Mouse (Mus musculus) lung, embryonic 14.5 days (tissue): ENCODE measurements at regions not wholly inside any gene's neighbourhood (a gene's known extent, or its start where the extent isn't known, plus 50 kb on each side); places are given as distances from the start of the nearest gene placed in this dataset.
A peak's percentile ranks its signal among the peaks of the same experiment; 100 is the strongest.

Source experiments
- ATAC-seq: fragments of 200-750 bp; cut with Nextera tagmentation; 2 replicates; pipeline ENCODE4 v1.8.0; 2017; ENCODE audit warnings: mild to moderate bottlenecking, moderate TSS enrichment, moderate library complexity; ENCODE audit not compliant: insufficient read depth
- DNase-seq: peaks from one replicate; pipeline ENCODE4 v3.0.0-alpha.2; 2015
- H3K27ac ChIP-seq: fragments of 300-500 bp; sonication (generic); 2 replicates; pipeline ENCODE4 v1.5.1; 2014; ENCODE audit warnings: low read depth, mild to moderate bottlenecking, moderate library complexity
- H3K27me3 ChIP-seq: fragments of 300-500 bp; sonication (generic); 2 replicates; pipeline ENCODE4 v1.6.1; 2014; ENCODE audit warnings: low read length, control low read depth; ENCODE audit not compliant: insufficient read depth
- H3K36me3 ChIP-seq: fragments of 300-500 bp; sonication (generic); 2 replicates; pipeline ENCODE4 v1.6.1; 2014; ENCODE audit warnings: control low read depth; ENCODE audit not compliant: insufficient read depth
- H3K4me1 ChIP-seq: fragments of 300-500 bp; sonication (generic); 2 replicates; pipeline ENCODE4 v1.6.1; 2014; ENCODE audit warnings: antibody characterized with exemption, control low read depth; ENCODE audit not compliant: insufficient read depth
- H3K4me2 ChIP-seq: fragments of 300-500 bp; sonication (generic); 2 replicates; pipeline ENCODE4 v1.6.1; 2014; ENCODE audit warnings: mild to moderate bottlenecking
- H3K4me3 ChIP-seq: fragments of 300-500 bp; sonication (generic); 2 replicates; pipeline ENCODE4 v1.5.1; 2014; ENCODE audit warnings: low read depth, low read length
- H3K9ac ChIP-seq: fragments of 300-500 bp; sonication (generic); 2 replicates; pipeline ENCODE4 v1.6.1; 2014
- H3K9me3 ChIP-seq: fragments of 300-500 bp; sonication (generic); 2 replicates; pipeline ENCODE4 v1.6.1; 2016; ENCODE audit warnings: low read depth, low read length, control low read depth
- CTCF ChIP-seq: IDR thresholded peaks from 2 replicates; pipeline ENCODE4 v1.5.1; 2016; ENCODE audit warnings: antibody characterized with exemption, low read depth
- WGBS: fragments of 180-500 bp; shearing (Covaris S2); extraction: QIAGEN DNeasy Blood & Tissue Kit; methylation state at CpG from one replicate; pipeline ENCODE4 v1.1.7; 2014; 5-methylcytosine and 5-hydroxymethylcytosine counted together

DNA sequence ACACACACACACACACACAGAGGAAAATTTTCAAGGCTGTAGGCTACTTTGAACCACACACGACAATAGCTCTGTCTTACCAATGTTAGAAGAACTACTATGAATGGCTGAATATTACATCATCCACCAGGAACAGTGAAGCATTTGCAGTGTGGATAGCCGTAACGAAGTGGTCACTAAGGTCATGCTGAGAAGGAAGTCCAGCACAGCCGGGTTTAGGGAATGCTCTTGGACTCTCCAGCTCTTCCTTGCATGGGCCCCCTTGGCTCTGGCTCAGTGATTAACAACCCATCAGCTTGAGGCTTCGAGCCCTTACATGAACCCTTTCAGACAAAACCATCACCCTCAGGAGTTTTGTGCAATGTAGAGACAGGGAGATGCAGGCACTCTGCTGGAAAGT, 245.3 kb downstream of the Adamts20 start:
- no peak for ATAC-seq
- Histone ChIP-seq H3K27ac (no peak overlapping the region), H3K4me2 (no peak overlapping the region), H3K4me1 (peaks cover 8% of the 10 kb centered on the region), H3K36me3 (no peaks in the 10 kb centered on the region), H3K9me3 (no peaks in the 10 kb centered on the region), H3K4me3 (no peak overlapping the region), H3K27me3 (no peaks in the 10 kb centered on the region), H3K9ac (no peak overlapping the region)
- no peak for TF ChIP-seq CTCF
- peak; percentile 33 for DNase-seq
- 34% methylated on average over 5 of the region's 5 CpGs for WGBS

GRCm38 (mm10) chr15:94216703-94217102, 248.5 kb downstream of the Adamts20 start:
- 85% methylated on average over 2 of the region's 2 CpGs for WGBS
- Histone ChIP-seq H3K4me3 (no peak overlapping the region), H3K9me3 (no peaks in the 10 kb centered on the region), H3K9ac (no peak overlapping the region), H3K36me3 (no peaks in the 10 kb centered on the region), H3K27me3 (no peaks in the 10 kb centered on the region), H3K4me2 (no peak overlapping the region), H3K4me1 (peaks cover 8% of the 10 kb centered on the region), H3K27ac (no peak overlapping the region)
- DNase-seq, result no peak
- TF ChIP-seq CTCF, result no peak
- ATAC-seq, result no peak

- H3K9ac ChIP-seq, result no peak overlapping the region
- ATAC-seq (peak; percentile 80), DNase-seq (peak; percentile 69)
- TF ChIP-seq CTCF, result no peak
- H3K4me2 ChIP-seq, result no peak overlapping the region
- no peaks in the 10 kb centered on the region for H3K9me3 ChIP-seq
- H3K4me1 ChIP-seq, result peaks cover 3% of the 10 kb centered on the region; the same call in 1 of the 2 replicates
- 15% methylated on average over 9 of the region's 9 CpGs for whole genome bisulfite sequencing
- no peak overlapping the region for H3K27ac ChIP-seq
- H3K36me3 ChIP-seq, result no peaks in the 10 kb centered on the region
- no peak overlapping the region for H3K4me3 ChIP-seq
- no peaks in the 10 kb centered on the region for H3K27me3 ChIP-seq
Measured at GRCm38 (mm10) chr15:94214440-94214839, 250.8 kb downstream of the Adamts20 start.

DNA sequence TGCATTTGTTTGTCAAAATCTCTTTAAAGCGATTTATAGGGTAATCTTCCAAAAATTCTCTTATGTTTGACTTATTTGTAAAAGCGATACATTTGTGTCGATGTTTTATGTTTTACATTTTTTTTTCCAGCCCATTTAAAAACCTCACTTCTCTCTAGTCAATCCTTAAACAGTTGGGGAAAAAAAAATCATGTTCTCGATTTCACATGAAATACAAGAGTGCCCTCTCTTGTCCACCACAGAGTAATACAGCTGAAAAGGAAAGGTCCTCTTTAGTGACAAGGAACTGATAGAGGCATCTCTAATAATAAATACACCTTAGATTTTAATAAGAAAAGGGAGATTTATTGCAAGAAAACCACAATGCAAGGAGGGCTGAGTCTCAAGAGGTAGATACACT, 251.8 kb downstream of the Adamts20 start:
- H3K9ac ChIP-seq, result no peak overlapping the region
- H3K27ac ChIP-seq, result no peak overlapping the region
- H3K36me3 ChIP-seq, result no peaks in the 10 kb centered on the region
- no peaks in the 10 kb centered on the region for H3K4me1 ChIP-seq
- TF ChIP-seq CTCF, result peak; percentile 80
- H3K4me2 ChIP-seq, result no peak overlapping the region
- H3K27me3 ChIP-seq, result no peaks in the 10 kb centered on the region
- no peaks in the 10 kb centered on the region for H3K9me3 ChIP-seq
- peak; percentile 86 for DNase-seq
- H3K4me3 ChIP-seq, result no peak overlapping the region
- ATAC-seq, result no peak
- WGBS, result 19% methylated on average over 4 of the region's 4 CpGs

- TF ChIP-seq CTCF, result no peak
- no peaks in the 10 kb centered on the region for H3K27me3 ChIP-seq
- peak; percentile 62 for DNase-seq
Measured at GRCm38 (mm10) chr15:94208476-94208875, 256.7 kb downstream of the Adamts20 start.

DNA sequence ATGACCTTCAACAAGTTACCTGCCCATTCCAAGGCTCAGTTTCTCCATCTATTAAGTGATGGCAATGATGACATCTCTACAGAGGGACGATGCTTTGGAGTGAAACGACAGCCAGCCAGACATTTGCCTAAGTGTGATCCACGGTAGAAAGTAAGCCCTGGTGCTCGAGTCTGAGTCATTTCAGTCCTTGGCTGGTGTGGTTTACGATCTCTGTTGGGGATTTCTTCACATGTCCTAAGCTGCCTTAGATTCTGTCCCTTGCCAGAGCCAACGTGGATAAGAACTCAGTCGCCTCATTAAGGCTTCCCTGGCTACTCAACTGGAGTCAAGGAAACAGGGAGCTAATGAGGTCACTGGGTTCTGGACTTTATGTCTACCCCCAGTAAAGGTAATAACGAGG, 258.8 kb downstream of the Adamts20 start:
- Histone ChIP-seq H3K9me3 (no peaks in the 10 kb centered on the region), H3K36me3 (no peaks in the 10 kb centered on the region), H3K4me2 (no peak overlapping the region), H3K9ac (no peak overlapping the region), H3K4me1 (no peaks in the 10 kb centered on the region), H3K4me3 (no peak overlapping the region), H3K27me3 (no peaks in the 10 kb centered on the region), H3K27ac (no peak overlapping the region)
- no peak for DNase-seq
- ATAC-seq, result no peak
- no peak for TF ChIP-seq CTCF
- 82% methylated on average over 8 of the region's 8 CpGs for WGBS

More at GRCm38 (mm10) chr15:94208476-94208875, 256.7 kb downstream of the Adamts20 start:
- H3K27ac ChIP-seq, result no peak overlapping the region
- WGBS, result 31% methylated on average over 1 of the region's 1 CpGs
- no peak for ATAC-seq
- no peak overlapping the region for H3K4me2 ChIP-seq
- no peaks in the 10 kb centered on the region for H3K4me1 ChIP-seq
- no peak overlapping the region for H3K4me3 ChIP-seq
- no peaks in the 10 kb centered on the region for H3K36me3 ChIP-seq
- no peak overlapping the region for H3K9ac ChIP-seq
- H3K9me3 ChIP-seq, result no peaks in the 10 kb centered on the region

- no peaks in the 10 kb centered on the region for H3K9me3 ChIP-seq
- WGBS, result 41% methylated on average over 11 of the region's 11 CpGs
- no peak overlapping the region for H3K4me3 ChIP-seq
- peak; percentile 69 for DNase-seq
- H3K36me3 ChIP-seq, result no peaks in the 10 kb centered on the region
- no peak for TF ChIP-seq CTCF
- H3K9ac ChIP-seq, result no peak overlapping the region
- no peaks in the 10 kb centered on the region for H3K27me3 ChIP-seq
- ATAC-seq, result peak; percentile 79
- no peaks in the 10 kb centered on the region for H3K4me1 ChIP-seq
- no peak overlapping the region for H3K4me2 ChIP-seq
- no peak overlapping the region for H3K27ac ChIP-seq
Measured at GRCm38 (mm10) chr15:94205309-94205893, 259.8 kb downstream of the Adamts20 start.
